Mouse (Mus musculus): ENCODE results near the gene Gata1. TPM values are rescaled to one million over a fixed set of nuclear protein-coding genes. Genes with fewer than 3 reads are reported as not detected.

The Gata1 gene
- total RNA-seq, 2 experiments from 2014 or later: 0.27 to 0.54 TPM

Other genes with a start within 250 kb of the Gata1 start
- 10 to 100 TPM; 18.5 to 18.7 TPM for gene Praf2, start 249.6 kb downstream of the Gata1 start, total RNA-seq (2021)
- gene Ccdc120, start 227.2 kb downstream of the Gata1 start, total RNA-seq (2021): 1 to 10 TPM; 2.7 to 4.0 TPM
- gene Tfe3, start 215.5 kb downstream of the Gata1 start, total RNA-seq (2021): 10 to 100 TPM; 16.9 to 19.4 TPM
- 10 to 100 TPM; 24.7 to 34.9 TPM for gene Gripap1, start 188.3 kb downstream of the Gata1 start, total RNA-seq (2021)
- gene Kcnd1, start 155.8 kb downstream of the Gata1 start, total RNA-seq (2021): 1 to 10 TPM; 1.3 to 1.5 TPM
- 10 to 100 TPM; 36.5 to 37.6 TPM for gene Otud5, start 136.7 kb downstream of the Gata1 start, total RNA-seq (2021)
- 1 to 10 TPM; 1.8 TPM for gene Pim2, start 99.8 kb downstream of the Gata1 start, total RNA-seq (2021)
- 10 to 100 TPM; 17.0 to 21.2 TPM for gene Slc35a2, start 94.0 kb downstream of the Gata1 start, total RNA-seq (2021)
- gene Pqbp1, start 78.8 kb downstream of the Gata1 start, total RNA-seq (2021): 10 to 100 TPM; 39.3 to 51.3 TPM
- gene Timm17b, start 78.7 kb downstream of the Gata1 start, total RNA-seq (2021): 10 to 100 TPM; 61.6 to 63.1 TPM
- not detected for gene Gm10491, start 70.2 kb downstream of the Gata1 start, total RNA-seq (2021)
- not detected for gene Gm10490, start 68.5 kb downstream of the Gata1 start, total RNA-seq (2021)
- under 1 TPM; 0.12 to 0.13 TPM for gene Pcsk1n, start 58.2 kb downstream of the Gata1 start, total RNA-seq (2021)
- not detected for gene Eras, start 49.5 kb downstream of the Gata1 start, total RNA-seq (2021)
- 10 to 100 TPM; 11.0 to 13.1 TPM for gene Hdac6, start 30.2 kb downstream of the Gata1 start, total RNA-seq (2021)
- gene Glod5, start 40.4 kb upstream of the Gata1 start, total RNA-seq (2021): not detected
- 10 to 100 TPM; 14.7 to 14.9 TPM for gene Suv39h1, start 96.7 kb upstream of the Gata1 start, total RNA-seq (2021)
- gene Was, start 112.4 kb upstream of the Gata1 start, total RNA-seq (2021): 1 to 10 TPM; 2.8 TPM
- gene Wdr13, start 154.8 kb upstream of the Gata1 start, total RNA-seq (2021): 10 to 100 TPM; 29.5 to 34.2 TPM
- 100 to 1,000 TPM; 359 to 459 TPM for gene Rbm3, start 167.8 kb upstream of the Gata1 start, total RNA-seq (2021)
- gene Tbc1d25, start 198.1 kb upstream of the Gata1 start, total RNA-seq (2021): 1 to 10 TPM; 4.6 to 6.1 TPM
- gene Ebp, start 215.4 kb upstream of the Gata1 start, total RNA-seq (2021): 10 to 100 TPM; 22.3 to 24.1 TPM
- gene Porcn, start 228.5 kb upstream of the Gata1 start, total RNA-seq (2021): 1 to 10 TPM; 4.2 to 5.4 TPM